Mouse (Mus musculus): ENCODE results near the gene Cbr2. TPM values are rescaled to one million over a fixed set of nuclear protein-coding genes. Genes with fewer than 3 reads are reported as not detected.

Cbr2 gene
- total and polyA plus RNA-seq, 3 experiments = not detected

- Histone ChIP-seq H3K4me1 (ENCODE audit: control insufficient read depth in 1 of 2, insufficient read depth in 2 of 2, low read length in 2 of 2) (no peaks in the 10 kb centered on the region), H3K4me3 (ENCODE audit: control insufficient read depth in 1 of 2, insufficient read depth in 1 of 2, low read depth in 2 of 2, low read length in 2 of 2) (no peak overlapping the region), H3K9ac (ENCODE audit: control insufficient read depth, low read depth, low read length, poor library complexity, severe bottlenecking) (no peak overlapping the region), H3K79me2 (ENCODE audit: control insufficient read depth, insufficient read depth, low read length, poor library complexity) (no peaks in the 10 kb centered on the region), H3K27ac (ENCODE audit: control insufficient read depth, low read depth, low read length) (no peak overlapping the region), H3K9me3 (replicated peaks; ENCODE audit: insufficient read depth, low read length) (no peaks in the 10 kb centered on the region), H3K36me3 (ENCODE audit: control insufficient read depth in 1 of 2, insufficient read depth in 2 of 2, low read length in 2 of 2) (no peaks in the 10 kb centered on the region), H3K27me3 (ENCODE audit: control insufficient read depth in 1 of 2, insufficient read depth in 2 of 2, low read length in 2 of 2) (no peaks in the 10 kb centered on the region)
- TF ChIP-seq ZNF384 (IDR thresholded peaks at IDR 0.05; ENCODE audit: low read depth, low read length) = no peak
- TF ChIP-seq POLR2AphosphoS5 (IDR thresholded peaks at IDR 0.05; ENCODE audit: borderline replicate concordance, low read depth, low read length) = no peak
- TF ChIP-seq ZC3H11A (IDR thresholded peaks at IDR 0.05; ENCODE audit: low read depth, low read length) = no peak
- TF ChIP-seq TAL1 (IDR thresholded peaks at IDR 0.05; ENCODE audit: low read length) = no peak
- no peak for TF ChIP-seq EP300 (IDR thresholded peaks at IDR 0.05; ENCODE audit: low read depth in 1 of 2, low read length in 2 of 2)
- TF ChIP-seq JUND (IDR thresholded peaks at IDR 0.05; ENCODE audit: low read depth, low read length) = no peak
- no peak for TF ChIP-seq SMC3 (IDR thresholded peaks at IDR 0.05; ENCODE audit: low read depth, low read length)
- TF ChIP-seq MYC (IDR thresholded peaks at IDR 0.05; ENCODE audit: low read depth, low read length) = no peak
- no peak for TF ChIP-seq MAX (IDR thresholded peaks at IDR 0.05; ENCODE audit: low read length)
- no peak for TF ChIP-seq MEF2A (IDR thresholded peaks at IDR 0.05; ENCODE audit: extremely low read depth, insufficient replicate concordance, low read depth, low read length, poor library complexity, severe bottlenecking)
- no peak for TF ChIP-seq CTCF (IDR thresholded peaks at IDR 0.05 in 2 of 3, conservative IDR thresholded peaks at IDR 0.05 in 1 of 3; ENCODE audit: control insufficient read depth in 1 of 3, insufficient read depth in 1 of 3, low read depth in 2 of 3, low read length in 3 of 3, poor library complexity in 1 of 3, severe bottlenecking in 1 of 3)
- TF ChIP-seq RCOR1 (IDR thresholded peaks at IDR 0.05; ENCODE audit: low read depth, low read length) = no peak
- TF ChIP-seq NELFE (IDR thresholded peaks at IDR 0.05; ENCODE audit: low read depth, low read length) = no peak
- no peak for TF ChIP-seq MAZ (IDR thresholded peaks at IDR 0.05; ENCODE audit: low read depth, low read length)
- no peak for TF ChIP-seq NRF1 (IDR thresholded peaks at IDR 0.05; ENCODE audit: insufficient read depth, low read depth, low read length, poor library complexity, severe bottlenecking)
- TF ChIP-seq E2F4 (IDR thresholded peaks at IDR 0.05; ENCODE audit: borderline replicate concordance, low read depth, low read length) = no peak
- no peak for TF ChIP-seq CHD1 (IDR thresholded peaks at IDR 0.05; ENCODE audit: low read depth, low read length)
- DNase-seq (ENCODE audit: low read depth, low spot score) = no peak
Measured at GRCm38 (mm10) chr11:120684660-120685059, 47.3 kb downstream of the Cbr2 start.

GRCm38 (mm10) chr11:120684086-120684485 is 47.8 kb downstream of the Cbr2 start:
- no peak overlapping the region for H3K9ac ChIP-seq (ENCODE audit: control insufficient read depth, low read depth, low read length, poor library complexity, severe bottlenecking)
- peaks cover 0 to 2% of the 10 kb centered on the region in 2 experiments; a peak in 1 of 4 replicates for H3K36me3 ChIP-seq (ENCODE audit: control insufficient read depth in 1 of 2, insufficient read depth in 2 of 2, low read length in 2 of 2)
- no peaks in the 10 kb centered on the region for H3K9me3 ChIP-seq (replicated peaks; ENCODE audit: insufficient read depth, low read length)
- TF ChIP-seq ZNF384 (IDR thresholded peaks at IDR 0.05; ENCODE audit: low read depth, low read length) (no peak), USF2 (IDR thresholded peaks at IDR 0.05; ENCODE audit: borderline replicate concordance in 1 of 2, insufficient read depth in 1 of 2, low read depth in 1 of 2, low read length in 2 of 2) (no peak), ZC3H11A (IDR thresholded peaks at IDR 0.05; ENCODE audit: low read depth, low read length) (no peak), ETS1 (IDR thresholded peaks at IDR 0.05; ENCODE audit: low read depth, low read length) (no peak), GATA1 (IDR thresholded peaks at IDR 0.05; ENCODE audit: low read depth, low read length) (no peak), MEF2A (IDR thresholded peaks at IDR 0.05; ENCODE audit: extremely low read depth, insufficient replicate concordance, low read depth, low read length, poor library complexity, severe bottlenecking) (no peak), HCFC1 (IDR thresholded peaks at IDR 0.05; ENCODE audit: low read depth, low read length) (no peak), MAX (IDR thresholded peaks at IDR 0.05; ENCODE audit: low read length) (no peak), UBTF (IDR thresholded peaks at IDR 0.05; ENCODE audit: borderline replicate concordance, insufficient read depth, low read depth, low read length) (no peak)
- H3K27ac ChIP-seq (ENCODE audit: control insufficient read depth, low read depth, low read length) = no peak overlapping the region
- H3K4me1 ChIP-seq (ENCODE audit: control insufficient read depth in 1 of 2, insufficient read depth in 2 of 2, low read length in 2 of 2) = no peaks in the 10 kb centered on the region
- no peaks in the 10 kb centered on the region for H3K27me3 ChIP-seq (ENCODE audit: control insufficient read depth in 1 of 2, insufficient read depth in 2 of 2, low read length in 2 of 2)
- H3K79me2 ChIP-seq (ENCODE audit: control insufficient read depth, insufficient read depth, low read length, poor library complexity) = no peaks in the 10 kb centered on the region
- H3K4me3 ChIP-seq (ENCODE audit: control insufficient read depth in 1 of 2, insufficient read depth in 1 of 2, low read depth in 2 of 2, low read length in 2 of 2) = no peak overlapping the region
- no peak for DNase-seq (ENCODE audit: low read depth, low spot score)
